Mouse (Mus musculus) CD4-positive naive resting alpha-beta T cell, adult 76 days (primary cell): ENCODE measurements around the gene H60c. TPM values are rescaled to one million over a fixed set of nuclear protein-coding genes. Genes with fewer than 3 reads are reported as not detected.

Source experiments
- total RNA-seq: library from RNA; stranded (reverse); gene quantifications from one replicate; pipeline ENCODE4 v1.2.4, GENCODE M21; 2023

The H60c gene
- not detected for total RNA-seq

DNA sequence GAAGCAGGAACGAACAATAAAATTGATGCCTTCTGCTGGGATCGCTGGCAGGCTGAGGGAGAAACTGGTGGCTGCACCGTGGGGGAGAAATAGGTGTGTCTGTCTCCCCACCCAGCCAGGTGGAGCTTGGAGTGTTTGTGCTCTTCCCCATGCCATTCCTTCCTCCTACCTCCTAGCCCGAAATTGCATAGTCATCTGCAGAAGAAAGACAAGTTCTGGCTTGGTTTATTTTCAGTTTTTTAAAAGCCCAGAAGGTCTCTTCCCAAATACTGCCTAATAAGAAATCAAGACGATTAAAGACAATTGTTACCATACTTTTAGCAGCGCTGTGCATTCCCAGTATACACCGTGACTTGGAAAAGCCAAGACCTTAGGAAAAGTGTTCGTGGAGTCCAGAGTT is at the start of gene H60c:
Gene H60c, minus strand, starts transcription at position 101 of the 400 bp plus-strand sequence.

Other genes with a start within 250 kb of the H60c start
- not detected for gene Ppp1r14c, start 98.3 kb upstream of the H60c start, total RNA-seq